Mouse (Mus musculus) MN1 (cell line): Measurements from ENCODE around the gene Tex14.
"Not testable (repeated sequence)": the region's sequence is repeated elsewhere in the genome, so short reads cannot be mapped to it uniquely, and the experiment has no call there.

Source experiments
- DNase-seq: peaks from one replicate; pipeline ENCODE4 v3.0.0-alpha.2; 2016; ENCODE audit warnings: low spot score

Gene Tex14

GRCm38 (mm10) chr11:87426450-87427250, 21.8 kb downstream of the Tex14 start:
- peak; percentile 90 for DNase-seq

- DNase-seq, result peak; percentile 45
Measured at GRCm38 (mm10) chr11:87427273-87428050, 22.6 kb downstream of the Tex14 start.

GRCm38 (mm10) chr11:87428051-87428673, 23.3 kb downstream of the Tex14 start:
- no peak for DNase-seq

- DNase-seq, result no peak
Measured at GRCm38 (mm10) chr11:87429363-87429762, 24.5 kb downstream of the Tex14 start.

GRCm38 (mm10) chr11:87430374-87430773, 25.5 kb downstream of the Tex14 start:
- DNase-seq, result no peak

GRCm38 (mm10) chr11:87431813-87432212, 26.9 kb downstream of the Tex14 start:
- not testable (repeated sequence) for DNase-seq

GRCm38 (mm10) chr11:87432447-87432846, 27.6 kb downstream of the Tex14 start:
- no peak for DNase-seq

- DNase-seq, result no peak
Measured at GRCm38 (mm10) chr11:87432933-87433669, 28.2 kb downstream of the Tex14 start.

- not testable (repeated sequence) for DNase-seq
Measured at GRCm38 (mm10) chr11:87435107-87435506, 30.2 kb downstream of the Tex14 start.

- DNase-seq, result no peak
Measured at GRCm38 (mm10) chr11:87436326-87437232, 31.7 kb downstream of the Tex14 start.

- DNase-seq, result no peak
Measured at GRCm38 (mm10) chr11:87439796-87440420, 35.0 kb downstream of the Tex14 start.

- DNase-seq, result peak; percentile 74
Measured at GRCm38 (mm10) chr11:87442643-87443372, 37.9 kb downstream of the Tex14 start.

GRCm38 (mm10) chr11:87443373-87443883, 38.6 kb downstream of the Tex14 start:
- DNase-seq, result peak; percentile 90

GRCm38 (mm10) chr11:87444056-87444455, 39.2 kb downstream of the Tex14 start:
- not testable (repeated sequence) for DNase-seq

- no peak for DNase-seq
Measured at GRCm38 (mm10) chr11:87444735-87445428, 40.0 kb downstream of the Tex14 start.

GRCm38 (mm10) chr11:87445593-87445992, 40.7 kb downstream of the Tex14 start:
- not testable (repeated sequence) for DNase-seq

GRCm38 (mm10) chr11:87446159-87446558, 41.3 kb downstream of the Tex14 start:
- no peak for DNase-seq

- DNase-seq, result no peak
Measured at GRCm38 (mm10) chr11:87447429-87447828, 42.6 kb downstream of the Tex14 start.

- DNase-seq, result peak; percentile 79
Measured at GRCm38 (mm10) chr11:87448081-87448475, 43.2 kb downstream of the Tex14 start.
